Mouse (Mus musculus) cerebellum, adult 2 months (tissue): ENCODE data around the gene Wdr76. TPM values are rescaled to one million over a fixed set of nuclear protein-coding genes. Genes with fewer than 3 reads are reported as not detected.
"Not testable (repeated sequence)": the region's sequence is repeated elsewhere in the genome, so short reads cannot be mapped to it uniquely, and the experiment has no call there.

Experiments used
- DNase-seq, 2 experiments: peaks; one replicate each; pipeline ENCODE4 v3.0.0; 2021
- H3K27ac ChIP-seq: fragments of 200-500 bp; 2 replicates; pipeline ENCODE4 v1.5.1; 2012; ENCODE audit warnings: low read length, control low read depth, inconsistent platforms; ENCODE audit not compliant: insufficient read depth
- H3K27me3 ChIP-seq: fragments of 200-500 bp; 2 replicates; pipeline ENCODE4 v1.6.1; 2012; ENCODE audit warnings: inconsistent platforms, mild to moderate bottlenecking, low read length, moderate library complexity; ENCODE audit not compliant: control insufficient read depth, insufficient read depth
- H3K4me1 ChIP-seq: fragments of 200-500 bp; 2 replicates; pipeline ENCODE4 v1.6.1; 2011; ENCODE audit warnings: low read length; ENCODE audit not compliant: control insufficient read depth, insufficient read depth
- H3K4me3 ChIP-seq: fragments of 200-500 bp; replicated peaks from 2 replicates; pipeline ENCODE3; 2011; ENCODE audit warnings: mild to moderate bottlenecking, low read depth, low read length, control low read depth; ENCODE audit not compliant: insufficient read depth
- CTCF ChIP-seq: fragments of 200-500 bp; IDR thresholded peaks from 2 replicates; pipeline ENCODE4 v1.5.1; 2011; ENCODE audit warnings: low read depth, mild to moderate bottlenecking, control low read depth, low read length, moderate library complexity, borderline replicate concordance; ENCODE audit not compliant: insufficient read depth
- POLR2A ChIP-seq: fragments of 200-500 bp; IDR thresholded peaks from 2 replicates; pipeline ENCODE4 v1.6.1; 2011; ENCODE audit warnings: low read length, control low read depth, borderline replicate concordance; ENCODE audit not compliant: insufficient read depth
- WGBS: fragments of 180-500 bp; shearing (Covaris S2); methylation state at CpG from one replicate; pipeline ENCODE4 v1.1.7; 2018; 5-methylcytosine and 5-hydroxymethylcytosine counted together
- polyA plus RNA-seq: library from polyadenylated mRNA; depleted of rRNA; stranded (reverse); fragments of >200 nt; gene quantifications from 2 replicates; pipeline ENCODE4 v1.2.3, GENCODE M21; 2012

Wdr76 gene
- polyA plus RNA-seq, 1 experiment: 4.9 TPM

GRCm38 (mm10) chr2:121477491-121478266, 28.8 kb upstream of the Wdr76 start:
- H3K27me3 ChIP-seq: no peaks in the 10 kb centered on the region
- 72% methylated on average over 3 of the region's 3 CpGs for WGBS
- no peak for DNase-seq
- TF ChIP-seq CTCF: no peak
- TF ChIP-seq POLR2A: no peak
- no peak overlapping the region for H3K4me3 ChIP-seq
- H3K27ac ChIP-seq: no peak overlapping the region
- H3K4me1 ChIP-seq: no peaks in the 10 kb centered on the region

GRCm38 (mm10) chr2:121480498-121480897, 26.0 kb upstream of the Wdr76 start:
- 54% methylated on average over 3 of the region's 3 CpGs for WGBS

GRCm38 (mm10) chr2:121480916-121481315, 25.6 kb upstream of the Wdr76 start:
- 88% methylated on average over 13 of the region's 13 CpGs for WGBS
- not testable (repeated sequence) for H3K4me3 ChIP-seq, H3K4me1 ChIP-seq, DNase-seq, H3K27ac ChIP-seq, H3K27me3 ChIP-seq

More at GRCm38 (mm10) chr2:121480498-121480897, 26.0 kb upstream of the Wdr76 start:
- TF ChIP-seq CTCF: peak; percentile 28; the same call in 1 of the 2 replicates
- TF ChIP-seq POLR2A: no peak
- H3K4me1 ChIP-seq: no peaks in the 10 kb centered on the region
- DNase-seq: no peak
- no peaks in the 10 kb centered on the region; the same call in 1 of the 2 replicates for H3K27me3 ChIP-seq
- no peak overlapping the region for H3K4me3 ChIP-seq
- H3K27ac ChIP-seq: no peak overlapping the region

GRCm38 (mm10) chr2:121483576-121483975, 22.9 kb upstream of the Wdr76 start:
- Histone ChIP-seq H3K4me3 (no peak overlapping the region), H3K4me1 (no peaks in the 10 kb centered on the region), H3K27ac (no peak overlapping the region), H3K27me3 (no peaks in the 10 kb centered on the region; the same call in 1 of the 2 replicates)
- WGBS: 12% methylated on average over 8 of the region's 8 CpGs
- no peak for DNase-seq
- no peak for TF ChIP-seq POLR2A
- no peak for TF ChIP-seq CTCF

GRCm38 (mm10) chr2:121484403-121484802, 22.1 kb upstream of the Wdr76 start:
- H3K27me3 ChIP-seq: not testable (repeated sequence)

GRCm38 (mm10) chr2:121501550-121501949, 5.0 kb upstream of the Wdr76 start:
- 83% methylated on average over 3 of the region's 6 CpGs for WGBS
- H3K27me3 ChIP-seq, H3K4me3 ChIP-seq, H3K27ac ChIP-seq, DNase-seq, H3K4me1 ChIP-seq: not testable (repeated sequence)

More at GRCm38 (mm10) chr2:121484403-121484802, 22.1 kb upstream of the Wdr76 start:
- WGBS: 80% methylated on average over 2 of the region's 2 CpGs
- not testable (repeated sequence) for DNase-seq, H3K4me3 ChIP-seq, H3K27ac ChIP-seq, H3K4me1 ChIP-seq

GRCm38 (mm10) chr2:121507173-121507950, 839 bp downstream of the Wdr76 start:
- TF ChIP-seq POLR2A (no peak), CTCF (no peak)
- Histone ChIP-seq H3K27ac (no peak overlapping the region), H3K4me1 (no peaks in the 10 kb centered on the region; the same call in 1 of the 2 replicates), H3K27me3 (no peaks in the 10 kb centered on the region), H3K4me3 (peak overlapping the region; percentile 77)
- WGBS: 5% methylated on average over 12 of the region's 12 CpGs
- no peak for DNase-seq

- no peak for TF ChIP-seq CTCF
- TF ChIP-seq POLR2A: no peak
- no peaks in the 10 kb centered on the region for H3K27me3 ChIP-seq
- H3K4me1 ChIP-seq: no peaks in the 10 kb centered on the region; the same call in 1 of the 2 replicates
- no peak for DNase-seq
- H3K4me3 ChIP-seq: no peak overlapping the region
- 75% methylated on average over 2 of the region's 2 CpGs for WGBS
- H3K27ac ChIP-seq: no peak overlapping the region
Measured at GRCm38 (mm10) chr2:121507951-121508330, 1.4 kb downstream of the Wdr76 start.
